Mouse (Mus musculus) gastrocnemius, adult 8-10 months (tissue): Measurements from ENCODE around the gene Syne3. TPM values are rescaled to one million over a fixed set of nuclear protein-coding genes. Genes with fewer than 3 reads are reported as not detected.

Source experiments
- DNase-seq, 2 experiments: peaks; one replicate each; pipeline ENCODE4 v3.0.0; 2022; ENCODE audit warnings: low spot score in 2 of 2
- total RNA-seq, 4 experiments: library from RNA; stranded (reverse); gene quantifications; 2 replicates each; pipeline ENCODE4 v1.2.4; 2022

Syne3 gene
- total RNA-seq, result 1 to 10 TPM; 2.9 to 5.0 (median 3.6) TPM

GRCm38 (mm10) chr12:105009370-105010212 is at the start of gene Syne3:
Syne3 (minus strand) TSS chr12:105009809.
- DNase-seq, result peak; percentile 68 to 74

- no peak for DNase-seq
Observed at GRCm38 (mm10) chr12:105055308-105055707, 45.7 kb upstream of the Syne3 start.

GRCm38 (mm10) chr12:105054041-105054440 is 44.4 kb upstream of the Syne3 start:
- DNase-seq, result no peak

GRCm38 (mm10) chr12:105050898-105051297 is 41.3 kb upstream of the Syne3 start:
- no peak for DNase-seq

GRCm38 (mm10) chr12:105049813-105050212 is 40.2 kb upstream of the Syne3 start:
- DNase-seq, result no peak

- DNase-seq, result no peak
Observed at GRCm38 (mm10) chr12:105048301-105048863, 38.8 kb upstream of the Syne3 start.

GRCm38 (mm10) chr12:105044775-105045174 is 35.2 kb upstream of the Syne3 start:
- DNase-seq, result no peak

- DNase-seq, result no peak
Observed at GRCm38 (mm10) chr12:105043081-105043480, 33.5 kb upstream of the Syne3 start.

GRCm38 (mm10) chr12:105040950-105041349 is 31.3 kb upstream of the Syne3 start:
- DNase-seq, result no peak

GRCm38 (mm10) chr12:105039578-105040289 is 30.1 kb upstream of the Syne3 start:
- no peak for DNase-seq

GRCm38 (mm10) chr12:105038918-105039317 is 29.3 kb upstream of the Syne3 start:
- no peak for DNase-seq

- DNase-seq, result no peak
Observed at GRCm38 (mm10) chr12:105038211-105038610, 28.6 kb upstream of the Syne3 start.

- DNase-seq, result no peak
Observed at GRCm38 (mm10) chr12:105034130-105034769, 24.6 kb upstream of the Syne3 start.

- DNase-seq, result no peak
Observed at GRCm38 (mm10) chr12:105032832-105033775, 23.5 kb upstream of the Syne3 start.

- peak; percentile 99 for DNase-seq
Observed at GRCm38 (mm10) chr12:105032147-105032831, 22.7 kb upstream of the Syne3 start, which contains the start of gene Glrx5. Glrx5 (plus strand) TSS chr12:105032688.

GRCm38 (mm10) chr12:105031081-105032058 is 21.8 kb upstream of the Syne3 start:
- DNase-seq, result no peak

- DNase-seq, result no peak
Observed at GRCm38 (mm10) chr12:105029890-105030289, 20.3 kb upstream of the Syne3 start.

GRCm38 (mm10) chr12:105027323-105027991 is 17.8 kb upstream of the Syne3 start:
- DNase-seq, result peak; percentile 61 to 71
